Mouse (Mus musculus) T-helper 2 cell (primary cell): ENCODE measurements around the gene Dgki.

Experiments used
- in situ Hi-C: fragments of 300-600 bp; cut with MboI, MseI; formaldehyde crosslinking; loops from one replicate; pipeline ENCODE4 v1.15.1; 2025; ENCODE audit warnings: high pct_unique_total_duplicates

The Dgki gene

DNA sequence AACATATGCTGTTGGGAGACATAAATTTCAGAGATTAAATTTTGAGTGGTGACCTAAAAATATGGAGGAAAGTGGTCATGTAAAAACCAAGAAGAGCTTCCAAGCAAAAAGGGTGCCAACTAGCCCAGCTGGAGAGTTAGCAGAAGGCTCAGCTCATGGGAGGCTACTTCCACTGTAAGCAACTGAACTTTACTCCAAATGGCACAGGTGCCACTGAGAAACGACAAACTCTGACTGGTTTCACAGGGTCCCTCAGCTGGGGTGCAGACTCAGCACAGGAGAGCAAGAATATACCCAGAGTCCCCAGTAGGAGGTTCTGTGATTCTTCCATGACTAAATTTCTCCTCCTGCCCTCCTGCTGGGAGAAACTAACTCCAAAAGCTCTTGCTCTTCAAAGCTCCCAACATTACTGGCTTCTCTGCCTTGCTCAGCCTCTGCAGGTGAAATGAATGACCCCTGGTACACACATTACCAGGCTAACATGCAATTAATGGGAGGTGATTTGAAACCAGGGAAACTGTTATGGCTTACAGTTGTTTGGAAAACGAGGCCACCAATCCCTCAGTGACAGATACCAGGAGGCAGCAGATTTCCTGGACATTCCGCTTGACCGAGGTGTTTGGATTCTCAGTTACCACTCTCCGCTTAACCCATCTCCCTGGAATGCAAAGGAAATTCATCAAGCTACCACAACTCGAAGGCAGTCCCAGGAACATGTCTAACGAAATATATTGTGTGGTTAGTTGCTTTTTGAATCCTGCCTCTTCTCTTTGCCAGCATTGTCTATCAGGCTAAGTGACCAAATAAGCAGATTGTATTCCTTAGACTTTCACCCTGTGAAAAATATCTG, 487.1 kb downstream of the Dgki start:
- in situ Hi-C loops: no loop called here

DNA sequence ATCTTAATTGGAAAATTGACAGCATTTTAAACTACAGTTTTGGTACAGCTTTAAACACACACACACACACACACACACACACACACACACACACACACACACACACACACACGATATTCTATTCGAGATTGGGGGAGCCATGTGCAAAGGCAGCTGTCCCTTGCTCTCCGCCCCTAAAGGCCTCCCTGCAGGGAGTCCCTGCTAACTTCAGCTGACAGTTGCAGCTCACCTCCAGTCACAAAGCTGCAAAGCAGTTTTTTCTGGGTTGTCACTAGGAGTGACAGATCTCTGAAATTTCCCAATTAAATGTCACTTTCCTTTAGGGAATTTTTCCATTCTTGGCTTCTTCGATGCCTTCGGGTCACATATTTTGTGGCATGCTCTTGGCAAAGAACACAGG, 489.5 kb downstream of the Dgki start:
- in situ Hi-C loops: no loop called here

GRCm38 (mm10) chr6:36809747-36810285, 490.2 kb downstream of the Dgki start, which contains the start of gene Ptn:
TSS of gene Ptn (minus strand) at chr6:36810220.
- in situ Hi-C loops: loop anchor here (10.0 kb wide), 1 partner anchor 965 kb away; no protein-coding TSS in a partner anchor

GRCm38 (mm10) chr6:36809311-36809726, 490.7 kb downstream of the Dgki start:
- in situ Hi-C loops: loop anchor here (10.0 kb wide), 1 partner anchor 965 kb away; no protein-coding TSS in a partner anchor

DNA sequence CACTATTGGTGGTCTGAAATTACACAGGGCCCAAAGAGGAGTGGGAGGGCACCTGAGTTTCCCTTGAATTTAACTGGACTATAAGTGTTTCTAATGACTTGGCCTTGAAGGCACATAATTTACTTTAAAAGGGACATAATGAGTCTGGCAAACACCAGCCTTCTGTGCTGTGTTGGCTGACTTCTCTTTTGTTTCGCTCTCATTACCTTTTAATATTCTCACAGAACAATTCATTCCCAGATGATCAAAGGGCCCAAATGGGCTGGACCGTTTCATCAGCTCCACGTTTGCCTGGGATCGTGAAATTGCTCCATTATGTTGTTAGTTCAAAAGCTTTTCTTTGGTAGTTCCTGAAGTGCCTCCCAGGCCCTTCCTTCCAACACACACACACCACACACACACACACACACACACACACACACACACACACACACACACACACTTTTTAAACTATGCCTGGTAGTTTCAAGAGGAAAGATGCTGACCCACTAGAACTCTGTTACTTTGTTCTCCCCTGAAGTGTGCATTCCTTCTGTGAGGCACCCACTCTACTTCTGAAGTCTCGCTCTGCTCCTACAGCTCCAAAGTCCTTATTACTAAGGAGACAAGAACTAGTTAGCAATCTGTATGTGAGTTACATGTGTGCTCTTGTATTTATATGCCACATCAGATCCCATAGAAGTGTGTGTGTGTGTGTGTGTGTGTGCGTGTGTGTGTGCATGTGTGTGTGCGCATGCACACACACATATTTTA, 491.5 kb downstream of the Dgki start:
- in situ Hi-C loops: loop anchor here (10.0 kb wide), 1 partner anchor 966 kb away; no protein-coding TSS in a partner anchor

DNA sequence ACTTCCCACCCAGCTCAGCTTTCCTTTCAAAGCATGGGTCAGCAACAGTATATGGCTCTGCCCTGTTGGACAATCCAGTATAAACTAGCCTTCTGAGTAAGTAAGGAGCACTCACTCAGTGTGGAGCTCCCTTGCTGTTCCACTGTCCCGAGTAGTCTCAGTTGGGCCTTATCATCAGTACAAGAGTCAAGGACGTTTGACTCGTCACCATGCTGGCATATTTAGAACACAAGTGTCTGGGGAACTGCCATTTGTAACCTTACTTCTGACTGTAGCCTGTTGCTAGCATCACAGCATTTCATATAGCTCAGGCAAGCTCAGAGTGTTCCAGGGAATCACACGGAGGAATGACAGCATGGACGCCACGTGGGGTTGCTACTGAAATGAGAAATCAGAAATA, 493.1 kb downstream of the Dgki start:
- in situ Hi-C loops: loop anchor here (10.0 kb wide), 1 partner anchor 968 kb away; no protein-coding TSS in a partner anchor

GRCm38 (mm10) chr6:36800309-36800946, 499.6 kb downstream of the Dgki start:
- in situ Hi-C loops: loop anchor here (10.0 kb wide), 1 partner anchor 974 kb away; no protein-coding TSS in a partner anchor

DNA sequence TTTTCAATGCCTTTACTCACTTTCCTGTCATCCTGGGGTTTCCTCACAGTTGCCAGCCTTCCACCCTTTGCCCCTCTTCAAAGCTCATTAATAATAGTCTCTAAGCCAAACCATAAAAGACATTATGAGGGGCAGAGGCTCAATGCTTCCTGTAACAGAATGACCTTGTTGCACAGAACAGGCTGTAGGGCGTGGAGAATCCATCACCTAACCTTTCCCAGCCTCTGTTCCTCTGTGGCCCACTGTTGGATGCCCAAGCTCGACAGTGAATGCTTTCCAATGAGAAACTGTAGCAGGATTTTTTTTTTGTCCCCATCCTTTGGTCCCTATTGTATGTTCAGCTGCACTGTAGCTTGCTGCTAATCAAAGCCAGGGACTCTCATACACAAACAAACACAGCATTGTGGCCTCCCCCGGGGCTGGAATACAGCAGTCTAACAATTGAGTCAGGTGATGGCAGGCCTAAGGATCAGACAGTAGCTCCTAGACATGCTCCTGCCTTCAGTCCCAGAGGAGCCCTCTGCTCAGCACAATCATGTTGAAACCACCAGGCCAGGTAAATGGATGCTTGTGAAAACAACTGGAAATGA, 502.8 kb downstream of the Dgki start:
- in situ Hi-C loops: no loop called here
